Mouse (Mus musculus) liver, embryonic 11.5 days (tissue): ENCODE results near the gene Glrb. TPM values are rescaled to one million over a fixed set of nuclear protein-coding genes. Genes with fewer than 3 reads are reported as not detected.

Experiments
- ATAC-seq: fragments of 200-750 bp; cut with Nextera tagmentation; replicated peaks from 2 replicates; pipeline ENCODE4 v1.8.0; 2017; ENCODE audit warnings: moderate number of reproducible peaks, mild to moderate bottlenecking, moderate TSS enrichment, moderate library complexity; ENCODE audit not compliant: low FRiP score
- DNase-seq: peaks from one replicate; pipeline ENCODE4 v3.0.0-alpha.2; 2017; ENCODE audit warnings: low spot score
- H3K27ac ChIP-seq: fragments of 300-500 bp; sonication (generic); 2 replicates; pipeline ENCODE4 v1.5.1; 2014; ENCODE audit warnings: mild to moderate bottlenecking, low read depth, low read length, control low read depth
- H3K27me3 ChIP-seq: fragments of 300-500 bp; sonication (generic); replicated peaks from 2 replicates; pipeline ENCODE4 v1.6.1; 2014; ENCODE audit warnings: low read length, mixed read lengths; ENCODE audit not compliant: control insufficient read depth, insufficient read depth
- H3K36me3 ChIP-seq: fragments of 300-500 bp; sonication (generic); 2 replicates; pipeline ENCODE4 v1.6.1; 2014; ENCODE audit warnings: mild to moderate bottlenecking, low read length, moderate library complexity, mixed read lengths; ENCODE audit not compliant: control insufficient read depth, insufficient read depth
- H3K4me1 ChIP-seq: fragments of 300-500 bp; sonication (generic); replicated peaks from 2 replicates; pipeline ENCODE4 v1.6.1; 2014; ENCODE audit warnings: low read length, mixed read lengths; ENCODE audit not compliant: control insufficient read depth, insufficient read depth
- H3K4me2 ChIP-seq: fragments of 300-500 bp; sonication (generic); 2 replicates; pipeline ENCODE4 v1.6.1; 2014; ENCODE audit warnings: mild to moderate bottlenecking, control low read depth, moderate library complexity
- H3K4me3 ChIP-seq: fragments of 300-500 bp; sonication (generic); 2 replicates; pipeline ENCODE4 v1.5.1; 2014; ENCODE audit warnings: low read depth, low read length, control low read depth
- H3K9ac ChIP-seq: fragments of 300-500 bp; sonication (generic); 2 replicates; pipeline ENCODE4 v1.6.1; 2014; ENCODE audit warnings: low read depth, low read length, control low read depth
- H3K9me3 ChIP-seq: fragments of 300-500 bp; sonication (generic); 2 replicates; pipeline ENCODE4 v1.6.1; 2016; ENCODE audit warnings: low read length, inconsistent platforms, mixed read lengths; ENCODE audit not compliant: control insufficient read depth
- WGBS: fragments of 180-500 bp; shearing (Covaris S2); extraction: QIAGEN DNeasy Blood & Tissue Kit; methylation state at CpG from one replicate; pipeline ENCODE4 v1.1.7; 2014; 5-methylcytosine and 5-hydroxymethylcytosine counted together
- polyA plus RNA-seq: library from polyadenylated mRNA; unstranded; fragments of >200 nt; fragmentation: Nextera tagmentation; extraction: Ambion mirVana; gene quantifications from 2 replicates; pipeline ENCODE4 v1.2.1, GENCODE M21; 2014

Gene Glrb
- polyA plus RNA-seq, 1 experiment from 2014 or later: 2.4 TPM

DNA sequence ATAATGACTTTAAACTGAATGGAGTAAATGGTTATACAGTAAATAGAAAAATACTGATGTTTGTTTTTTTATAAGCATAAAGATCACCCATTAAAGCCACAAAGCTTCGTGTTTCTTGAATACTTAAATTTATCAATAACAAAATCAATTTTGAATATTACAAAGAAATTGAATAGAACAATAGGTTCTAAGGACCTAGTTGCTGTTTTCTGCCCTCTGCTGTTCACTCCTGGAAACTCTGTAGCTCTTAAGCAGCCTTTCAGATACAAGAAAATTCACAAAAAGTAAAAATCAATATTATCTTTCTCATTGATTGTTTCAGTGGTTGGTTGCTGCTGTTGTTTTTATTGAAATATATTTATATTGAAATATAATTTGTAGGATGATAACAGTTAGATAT lies 108.1 kb downstream of the Glrb start:
- no peak overlapping the region for H3K27ac ChIP-seq
- no peak overlapping the region for H3K4me3 ChIP-seq
- ATAC-seq: no peak
- H3K9ac ChIP-seq: no peak overlapping the region
- peaks cover 24% of the 10 kb centered on the region for H3K27me3 ChIP-seq
- no peaks in the 10 kb centered on the region; the same call in 1 of the 2 replicates for H3K4me1 ChIP-seq
- no peak for DNase-seq
- H3K9me3 ChIP-seq: no peaks in the 10 kb centered on the region
- no peak overlapping the region for H3K4me2 ChIP-seq
- no peaks in the 10 kb centered on the region for H3K36me3 ChIP-seq
- WGBS: 7% methylated on average over 1 of the region's 1 CpGs

DNA sequence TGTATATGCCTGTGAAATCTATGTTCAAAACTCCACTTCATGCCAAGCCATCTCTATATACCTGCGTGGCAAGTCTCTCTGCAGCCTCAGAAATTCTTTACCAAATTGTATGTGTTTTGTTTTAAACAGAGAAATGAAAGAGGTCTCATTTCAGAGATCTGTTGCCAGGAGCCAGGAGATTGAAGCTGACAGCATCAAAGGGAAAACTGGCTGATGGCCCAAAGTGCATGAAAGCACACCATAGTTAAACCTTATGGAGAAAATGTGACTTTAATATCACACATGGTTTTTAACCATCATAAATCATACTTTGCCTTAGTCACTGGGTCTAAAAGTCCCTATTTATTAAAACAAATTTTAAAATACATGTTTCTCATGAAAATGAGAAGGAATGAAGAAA lies 109.6 kb downstream of the Glrb start:
- Histone ChIP-seq H3K36me3 (no peaks in the 10 kb centered on the region), H3K27ac (no peak overlapping the region), H3K4me2 (no peak overlapping the region), H3K4me3 (no peak overlapping the region), H3K9ac (no peak overlapping the region), H3K27me3 (peaks cover 28% of the 10 kb centered on the region), H3K9me3 (no peaks in the 10 kb centered on the region), H3K4me1 (no peaks in the 10 kb centered on the region; the same call in 1 of the 2 replicates)
- WGBS: 75% methylated on average over 1 of the region's 1 CpGs
- ATAC-seq (no peak), DNase-seq (no peak)

DNA sequence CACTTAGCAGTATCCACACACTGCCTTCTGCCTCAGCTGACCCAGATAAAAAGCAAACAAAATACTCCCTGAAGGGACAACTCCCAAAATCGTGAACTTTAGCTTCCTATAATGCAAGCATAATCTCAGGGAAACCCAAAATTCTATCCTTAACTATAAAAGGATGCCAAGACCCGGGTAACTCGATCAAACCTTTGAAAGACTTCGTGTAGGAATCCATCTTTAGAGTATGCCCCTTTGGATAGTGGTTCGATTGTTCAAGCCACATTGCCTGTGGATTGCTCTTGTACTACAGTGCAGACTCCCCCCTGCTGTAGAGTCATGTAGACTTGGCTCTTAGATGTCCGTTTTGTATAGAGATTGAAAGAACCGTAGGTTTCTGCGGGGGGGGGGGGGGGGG lies 110.2 kb downstream of the Glrb start:
- Histone ChIP-seq H3K4me1 (no peaks in the 10 kb centered on the region; the same call in 1 of the 2 replicates), H3K9ac (no peak overlapping the region), H3K27ac (no peak overlapping the region), H3K27me3 (peaks cover 28% of the 10 kb centered on the region), H3K4me3 (no peak overlapping the region), H3K9me3 (no peaks in the 10 kb centered on the region), H3K36me3 (no peaks in the 10 kb centered on the region), H3K4me2 (no peak overlapping the region)
- 54% methylated on average over 8 of the region's 8 CpGs for WGBS
- DNase-seq: no peak
- ATAC-seq: no peak

DNA sequence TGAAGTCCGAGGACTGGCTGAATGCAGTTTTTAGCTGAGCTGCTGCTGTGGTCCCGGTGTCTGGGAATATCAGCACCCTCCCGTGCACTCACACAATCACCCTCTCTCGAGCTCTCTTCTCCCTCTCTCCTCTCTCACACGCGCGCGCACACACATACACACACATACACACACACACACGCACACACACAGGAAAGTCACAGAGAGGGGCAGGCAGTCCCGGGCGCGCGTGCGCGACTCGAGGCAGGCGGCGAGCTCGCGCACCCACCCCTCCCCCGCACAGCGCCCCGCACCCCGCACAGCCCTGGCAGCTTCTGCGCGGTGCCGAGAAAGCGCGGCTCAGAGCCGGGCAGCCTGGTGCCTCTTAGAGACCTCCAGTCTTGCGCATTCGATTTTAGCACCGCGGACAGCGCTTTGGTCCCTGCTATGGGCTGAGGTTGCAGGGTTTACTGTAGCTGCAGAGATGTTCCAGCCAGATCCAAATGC lies 110.8 kb downstream of the Glrb start, which contains the start of gene Gria2:
TSS of gene Gria2 (minus strand) at position 240 of the 486 bp plus-strand sequence.
- DNase-seq (peak; percentile 64), ATAC-seq (peak; percentile 64)
- Histone ChIP-seq H3K27ac (no peak within 1 kb of the TSS), H3K9me3 (no peaks in the 10 kb centered on the region), H3K36me3 (no peaks in the 10 kb centered on the region), H3K27me3 (peaks cover 28% of the 10 kb centered on the region), H3K4me3 (peak within 1 kb of the TSS; percentile 36), H3K4me2 (peak within 1 kb of the TSS; percentile 65), H3K4me1 (no peaks in the 10 kb centered on the region; the same call in 1 of the 2 replicates), H3K9ac (no peak within 1 kb of the TSS)
- under 1% methylated on average over 31 of the region's 35 CpGs for WGBS

DNA sequence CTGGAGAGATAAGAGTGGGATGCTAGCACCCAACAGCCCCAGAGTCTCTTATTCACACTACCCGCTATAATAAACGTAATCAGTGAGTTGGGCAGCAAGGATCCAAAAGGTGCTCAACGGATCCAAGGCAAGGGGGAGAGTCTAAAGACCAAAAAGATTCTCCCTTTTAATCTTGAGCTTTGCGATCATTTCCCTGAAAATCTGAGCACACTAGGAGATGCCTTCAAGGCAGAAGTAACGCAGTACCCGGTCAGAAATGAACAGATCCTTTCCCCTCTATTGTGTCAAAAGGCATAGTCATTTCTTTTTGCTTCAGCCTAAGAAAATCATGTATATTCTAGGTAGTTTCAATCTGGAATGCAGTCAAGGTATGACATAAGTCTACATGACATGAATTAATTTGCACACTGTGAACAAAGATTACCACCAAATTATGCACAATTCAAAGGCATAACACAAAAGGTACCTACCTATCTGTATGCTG lies 111.6 kb downstream of the Glrb start:
- peaks cover 28% of the 10 kb centered on the region for H3K27me3 ChIP-seq
- H3K9me3 ChIP-seq: no peaks in the 10 kb centered on the region
- ATAC-seq (no peak), DNase-seq (no peak)
- no peak overlapping the region for H3K4me2 ChIP-seq
- H3K9ac ChIP-seq: no peak overlapping the region
- WGBS: 20% methylated on average over 6 of the region's 6 CpGs
- no peaks in the 10 kb centered on the region for H3K36me3 ChIP-seq
- H3K4me3 ChIP-seq: no peak overlapping the region
- no peak overlapping the region for H3K27ac ChIP-seq
- H3K4me1 ChIP-seq: no peaks in the 10 kb centered on the region; the same call in 1 of the 2 replicates

DNA sequence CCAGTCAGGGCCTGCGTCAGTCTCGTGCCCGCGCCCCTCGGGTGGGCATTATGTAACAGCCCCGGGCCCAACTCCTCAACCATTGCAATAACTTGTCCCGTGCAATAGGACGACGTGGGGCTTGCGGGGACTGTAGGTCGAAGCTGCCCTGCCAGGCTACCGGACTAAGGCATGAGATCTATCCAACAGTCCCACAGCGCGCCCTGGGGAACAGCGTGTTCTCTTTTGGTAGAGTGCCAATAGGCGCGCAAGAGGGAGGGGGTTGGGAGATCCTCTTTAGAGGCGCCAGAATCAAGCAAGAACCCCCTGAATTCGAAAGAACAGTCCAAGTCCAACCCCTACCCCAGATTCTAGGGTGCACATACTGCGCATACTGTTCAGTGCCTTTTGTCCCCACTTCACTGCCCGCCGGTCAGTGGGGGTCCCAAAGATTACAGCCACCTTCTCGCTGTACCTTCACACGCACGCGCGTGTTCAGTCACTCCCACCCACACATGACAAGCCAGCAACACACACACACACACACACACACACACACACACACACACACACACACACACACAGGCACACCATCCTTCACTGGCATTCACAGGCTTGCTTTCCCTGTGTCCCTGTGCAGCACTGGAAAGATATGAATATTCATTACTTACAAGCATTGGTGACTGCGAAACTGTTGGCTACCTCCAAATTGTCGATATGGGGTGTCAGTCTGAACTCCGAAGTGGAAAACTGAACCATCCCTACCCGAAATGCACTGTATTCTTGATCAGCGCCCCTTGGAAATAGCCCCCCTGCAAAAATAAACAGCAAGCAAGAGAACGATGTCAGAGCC lies 112.2 kb downstream of the Glrb start:
- ATAC-seq (no peak), DNase-seq (peak; percentile 30)
- Histone ChIP-seq H3K36me3 (no peaks in the 10 kb centered on the region), H3K4me3 (peak overlapping the region; percentile 27), H3K4me2 (peak overlapping the region; percentile 61), H3K9ac (no peak overlapping the region), H3K27ac (no peak overlapping the region), H3K27me3 (peaks cover 28% of the 10 kb centered on the region), H3K4me1 (no peaks in the 10 kb centered on the region; the same call in 1 of the 2 replicates), H3K9me3 (no peaks in the 10 kb centered on the region)
- 10% methylated on average over 33 of the region's 33 CpGs for WGBS

DNA sequence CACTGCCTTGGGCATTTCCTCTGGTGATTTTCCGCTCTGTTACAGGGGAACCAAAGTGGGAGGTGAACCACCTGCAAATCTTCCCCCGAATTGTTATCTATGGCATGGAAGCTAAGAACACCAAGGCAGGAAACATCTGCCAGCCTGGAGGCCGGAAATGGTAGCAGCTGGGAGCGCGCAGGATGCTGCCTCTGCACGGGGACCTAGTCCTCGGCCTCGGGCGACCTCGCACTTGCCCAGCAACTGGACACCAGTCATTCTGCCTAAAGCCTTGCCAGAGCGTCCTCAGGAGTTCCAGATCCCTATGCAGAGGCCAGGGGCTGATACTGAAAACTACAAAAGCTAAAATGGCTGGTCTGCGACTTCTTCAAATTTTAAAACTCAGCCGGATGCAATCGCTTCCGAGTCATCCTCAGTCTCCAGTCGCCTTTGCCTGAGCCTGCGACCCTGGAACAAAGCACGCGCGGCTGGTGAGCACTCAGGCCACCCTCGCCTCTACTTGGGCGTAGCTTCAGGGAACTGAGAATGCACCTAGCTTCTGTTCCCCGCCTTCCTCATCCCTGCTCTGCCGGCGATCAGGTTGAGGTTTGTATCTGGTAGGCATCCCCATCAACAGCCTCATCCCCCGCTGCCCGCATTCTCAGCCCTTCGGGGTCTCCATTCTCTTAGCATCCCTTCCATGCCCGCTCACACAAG lies 113.0 kb downstream of the Glrb start:
- Histone ChIP-seq H3K27me3 (peaks cover 28% of the 10 kb centered on the region), H3K9me3 (no peaks in the 10 kb centered on the region), H3K27ac (no peak overlapping the region), H3K4me1 (no peaks in the 10 kb centered on the region; the same call in 1 of the 2 replicates), H3K4me2 (peak overlapping the region; percentile 61), H3K36me3 (no peaks in the 10 kb centered on the region), H3K9ac (no peak overlapping the region), H3K4me3 (peak overlapping the region; percentile 27)
- ATAC-seq (no peak), DNase-seq (peak; percentile 33)
- 4% methylated on average over 29 of the region's 29 CpGs for WGBS

DNA sequence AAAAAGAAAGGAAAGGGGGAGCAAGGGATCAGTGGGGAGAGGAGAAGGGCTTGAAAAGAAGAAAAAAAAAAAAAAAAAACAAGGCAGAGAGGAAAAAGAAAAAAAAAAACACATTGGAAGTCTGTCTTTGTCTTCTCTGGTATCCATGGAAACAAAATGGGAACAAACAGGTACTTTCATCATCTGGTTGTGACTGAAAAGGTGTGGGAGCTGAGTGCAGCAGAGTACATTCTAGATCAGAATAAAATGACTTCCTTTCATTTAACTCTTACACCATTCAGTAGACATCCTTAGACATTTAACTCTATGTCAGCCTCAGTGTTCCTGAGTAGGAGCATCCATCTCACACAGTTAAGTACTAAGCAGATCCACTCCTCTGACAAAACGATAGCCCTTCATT lies 115.5 kb downstream of the Glrb start:
- H3K4me2 ChIP-seq: no peak overlapping the region
- H3K27me3 ChIP-seq: peaks cover 28% of the 10 kb centered on the region
- H3K9me3 ChIP-seq: no peaks in the 10 kb centered on the region
- ATAC-seq (no peak), DNase-seq (no peak)
- H3K36me3 ChIP-seq: no peaks in the 10 kb centered on the region
- 78% methylated on average over 1 of the region's 1 CpGs for WGBS
- H3K27ac ChIP-seq: no peak overlapping the region
- H3K4me3 ChIP-seq: no peak overlapping the region
- no peak overlapping the region for H3K9ac ChIP-seq
- H3K4me1 ChIP-seq: no peaks in the 10 kb centered on the region; the same call in 1 of the 2 replicates
